Mouse (Mus musculus) c-Kit-positive CD71-positive TER-119-positive erythroid progenitor cells, embryonic 14.5 days (primary cell): Measurements from ENCODE around the gene Wdhd1.
A peak's percentile ranks its signal among the peaks of the same experiment; 100 is the strongest.

Source experiments
- DNase-seq: peaks from one replicate; pipeline ENCODE4 v3.0.0-alpha.2; 2013; ENCODE audit warnings: low spot score

The Wdhd1 gene

DNA sequence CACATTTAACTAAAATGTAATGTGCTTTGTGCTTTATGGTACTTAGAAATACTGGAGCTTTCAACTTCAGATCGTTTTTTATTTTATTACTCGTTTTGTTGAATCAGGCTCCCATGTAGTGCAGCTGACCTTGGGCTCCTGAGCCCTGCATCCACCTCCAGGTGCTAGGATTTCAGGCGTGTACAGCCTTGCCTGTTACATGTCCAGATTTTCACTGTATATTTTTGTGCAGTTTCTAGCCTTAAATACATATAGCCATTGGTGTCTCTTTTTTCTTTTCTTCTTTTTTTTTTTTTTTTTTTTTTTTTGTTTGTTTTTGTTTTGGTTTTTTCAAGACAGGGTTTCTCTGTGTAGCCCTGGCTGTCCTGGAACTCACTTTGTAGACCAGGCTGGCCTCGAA, 4.9 kb upstream of the Wdhd1 start:
- no peak for DNase-seq

DNA sequence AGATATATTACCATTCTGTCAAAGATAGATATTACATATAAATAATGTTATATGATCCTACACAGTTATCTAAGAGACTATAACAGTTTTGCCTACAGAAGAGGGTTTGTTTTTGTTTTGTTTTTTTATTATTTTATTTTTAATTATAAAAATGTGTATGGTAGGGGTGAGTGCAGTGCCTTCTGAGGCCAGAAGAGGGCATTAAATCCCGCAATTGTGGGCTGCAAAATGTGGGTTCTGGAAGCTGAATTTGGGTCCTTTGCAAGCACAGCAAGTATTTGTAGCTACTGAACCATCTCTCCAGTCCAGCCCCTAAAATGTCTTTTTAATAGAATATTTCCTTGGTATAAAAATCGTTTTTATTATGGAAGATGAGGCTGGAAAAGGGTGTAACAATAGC, 2.4 kb upstream of the Wdhd1 start:
- no peak for DNase-seq

DNA sequence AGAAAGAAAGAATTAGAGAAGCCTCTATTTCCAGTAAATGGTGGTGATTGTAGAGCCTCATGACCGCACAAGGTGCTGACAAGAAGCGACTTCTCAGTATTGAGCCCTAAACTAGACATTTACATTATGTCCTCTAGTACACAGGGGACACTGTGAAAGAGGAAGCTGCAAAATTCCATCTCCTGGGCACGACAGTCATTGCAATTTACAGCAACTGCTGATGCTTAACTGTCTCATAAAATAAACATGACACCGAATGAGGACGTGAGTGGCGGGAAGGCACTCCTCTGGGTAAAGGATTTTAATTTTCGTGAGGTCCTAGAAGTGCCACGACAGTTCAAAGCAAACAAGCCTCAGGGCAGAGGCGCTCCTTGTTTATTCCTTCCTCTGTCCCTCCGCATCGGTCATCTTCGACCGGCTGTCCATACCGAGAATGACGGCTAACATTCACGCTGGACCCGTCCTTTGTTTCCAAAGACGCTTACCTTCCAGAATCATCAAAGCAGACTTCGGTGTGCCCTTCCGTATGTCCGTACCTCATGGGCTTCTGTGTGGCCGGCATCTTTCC, 537 bp downstream of the Wdhd1 start:
- peak; percentile 48 for DNase-seq

DNA sequence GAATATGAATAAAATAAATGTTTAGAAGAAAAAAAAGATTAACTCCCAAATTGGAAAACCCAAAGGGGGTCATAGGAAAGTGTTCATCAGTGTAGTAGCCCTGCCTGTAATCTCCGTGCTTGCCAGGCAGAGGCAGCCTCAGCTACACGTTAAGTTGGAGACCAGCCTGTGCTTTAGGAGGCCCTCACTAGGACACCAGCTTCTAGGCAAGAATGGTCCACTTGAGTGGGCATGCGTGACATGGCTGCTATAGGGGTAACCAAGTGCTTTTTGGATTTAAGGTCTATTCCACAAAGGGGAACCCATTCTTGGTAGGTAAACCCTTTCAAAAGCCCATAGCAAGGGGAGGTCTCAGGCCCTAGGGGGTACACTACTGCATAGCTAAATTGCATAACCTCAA, 1.2 kb downstream of the Wdhd1 start:
- no peak for DNase-seq

DNA sequence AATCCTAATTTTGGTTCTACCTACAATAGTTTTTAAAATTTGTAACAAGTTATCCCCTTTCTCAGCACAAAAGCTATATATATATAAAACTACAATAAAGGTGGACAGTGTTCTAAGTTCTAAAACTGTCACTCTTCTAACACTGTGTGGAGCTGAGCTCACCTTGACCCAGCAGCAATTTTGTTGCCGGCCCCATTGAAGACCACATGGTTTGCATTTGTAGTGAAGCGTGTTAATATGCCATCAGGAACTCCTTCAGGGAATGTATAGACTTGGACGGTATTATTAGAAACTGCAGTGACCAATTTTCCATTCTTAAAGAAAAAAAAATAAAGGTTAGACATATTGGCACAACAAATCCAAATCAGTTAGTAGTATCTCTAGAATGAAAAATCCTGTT, 2.9 kb downstream of the Wdhd1 start:
- DNase-seq: no peak

DNA sequence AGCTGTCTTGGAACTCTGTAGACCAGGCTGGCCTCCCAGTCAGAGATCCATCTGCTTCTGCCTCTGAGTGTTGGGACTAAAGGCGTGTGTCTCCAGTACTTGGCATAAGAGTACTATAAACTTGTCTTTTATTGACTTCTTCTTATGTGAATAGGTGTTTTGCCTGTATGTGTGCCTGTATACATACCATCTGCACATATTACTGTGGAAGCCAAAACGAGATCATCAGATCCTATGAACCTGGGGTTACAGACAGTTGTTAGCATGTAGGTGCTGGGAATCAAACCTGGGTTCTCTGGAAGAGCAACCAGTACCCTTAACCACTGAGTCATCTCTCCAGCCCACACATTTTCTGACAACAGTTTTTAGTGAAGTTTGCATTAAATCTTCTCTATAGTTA, 7.0 kb downstream of the Wdhd1 start:
- no peak for DNase-seq

DNA sequence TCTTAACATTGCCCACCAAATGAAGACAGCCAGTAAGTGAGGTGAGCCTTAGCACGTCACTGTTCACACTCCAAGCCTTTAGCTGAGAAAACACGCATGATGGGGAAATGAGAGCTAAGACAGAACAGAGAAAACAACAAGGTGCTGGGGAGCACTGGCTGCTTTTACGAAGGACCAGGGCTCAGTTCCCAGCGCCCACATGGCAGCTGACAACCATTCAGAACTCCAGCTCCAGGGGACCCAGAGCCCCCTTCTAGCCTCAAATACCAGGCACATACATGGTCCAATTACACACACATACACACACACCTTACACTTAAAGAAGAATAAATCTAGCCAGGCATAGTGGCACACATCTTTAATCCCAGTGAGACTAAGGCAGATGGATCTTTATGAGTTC, 7.6 kb downstream of the Wdhd1 start:
- no peak for DNase-seq

DNA sequence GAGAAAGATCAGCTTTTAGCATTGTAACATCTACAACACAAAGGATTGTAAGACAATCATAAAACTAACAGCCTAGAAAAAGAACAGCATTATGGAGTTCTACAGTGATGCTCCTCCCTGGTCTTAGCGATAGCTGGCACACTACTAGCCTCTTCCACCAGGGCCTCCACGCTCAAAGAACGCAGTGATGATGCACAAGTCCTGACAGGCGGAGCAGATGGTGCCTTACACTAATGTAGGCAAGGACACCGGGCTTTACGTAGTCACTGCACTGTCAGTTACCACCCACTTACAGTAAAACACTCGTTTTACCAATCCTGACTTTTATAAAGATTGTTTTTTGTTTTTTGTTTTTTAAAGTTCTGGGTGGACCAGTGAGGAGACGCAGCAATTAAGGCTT, 10.8 kb downstream of the Wdhd1 start:
- no peak for DNase-seq

DNA sequence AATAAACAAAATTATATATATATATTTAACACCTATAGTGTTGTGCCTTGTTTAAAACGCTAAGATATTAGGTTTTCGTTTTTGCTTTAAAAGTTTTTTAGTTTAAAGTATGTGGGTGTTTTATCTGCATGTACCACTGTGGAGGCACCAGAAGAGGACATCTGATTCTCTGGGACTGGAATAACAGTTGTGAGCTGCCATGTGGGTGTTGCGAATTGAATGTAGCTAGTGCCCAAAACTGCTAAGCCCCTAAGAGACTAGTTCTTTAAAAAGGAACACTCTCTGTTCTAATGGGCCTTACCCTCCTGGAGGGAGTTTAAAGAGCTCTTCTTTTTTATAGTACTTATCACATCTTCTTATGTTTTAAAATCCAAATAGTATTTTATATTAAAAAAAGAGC, 11.8 kb downstream of the Wdhd1 start:
- DNase-seq: no peak

DNA sequence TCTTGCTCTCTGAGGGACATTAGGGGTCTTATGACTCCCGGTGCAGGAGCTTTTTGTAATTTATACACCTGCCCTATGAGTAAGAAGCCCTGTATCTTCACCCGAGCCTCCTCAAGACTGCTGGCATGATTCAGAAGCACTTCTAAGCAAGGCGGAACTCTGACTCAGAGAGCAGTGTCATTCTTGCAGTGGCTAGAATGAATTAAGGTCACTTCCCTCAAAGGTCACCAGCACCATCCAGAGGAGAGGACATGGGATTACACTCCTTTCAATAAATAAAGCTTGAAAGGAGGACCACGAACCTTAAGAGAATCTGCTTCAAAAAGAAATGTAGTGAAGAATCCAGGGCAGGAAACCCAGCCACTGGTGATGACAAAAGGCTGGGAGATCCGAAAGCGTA, 26.8 kb downstream of the Wdhd1 start:
- no peak for DNase-seq

DNA sequence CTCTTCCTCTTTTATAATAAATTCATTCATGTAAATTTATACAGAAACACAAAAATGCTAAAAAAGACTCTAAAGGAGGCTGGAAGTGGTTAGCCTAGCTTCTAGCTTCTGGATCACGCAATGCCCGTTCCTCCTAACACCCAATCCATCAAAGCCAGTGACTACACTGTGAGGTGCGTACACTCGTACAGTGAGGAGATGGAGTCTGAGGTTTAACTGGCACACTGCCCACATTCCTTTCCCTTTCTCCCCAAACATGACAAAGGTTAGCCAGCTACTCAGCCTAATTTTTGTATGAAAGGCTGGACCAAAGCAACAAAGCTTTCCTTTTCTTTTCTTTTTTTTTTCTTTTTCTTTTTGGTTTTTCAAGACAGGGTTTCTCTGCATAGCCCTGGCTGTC, 33.9 kb downstream of the Wdhd1 start:
- DNase-seq: no peak

DNA sequence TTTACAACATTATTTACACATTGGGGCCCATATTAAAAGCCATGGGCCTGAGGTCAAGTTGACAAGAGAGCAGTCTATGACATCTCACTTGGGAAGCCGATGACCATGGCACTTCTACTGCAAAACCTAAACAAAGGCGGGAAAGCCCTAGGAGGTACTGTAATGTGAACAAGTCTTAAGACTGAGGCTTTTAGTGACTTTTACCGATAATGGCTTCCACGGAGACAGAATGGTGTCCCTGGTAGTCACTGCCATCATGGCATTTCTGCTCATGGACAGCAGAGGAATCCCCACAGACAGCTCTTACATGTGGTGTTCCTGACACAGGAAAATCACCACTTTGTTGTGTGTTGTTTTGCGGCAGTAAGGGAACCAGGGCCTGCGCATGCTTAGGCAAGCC, 35.6 kb downstream of the Wdhd1 start:
- no peak for DNase-seq

DNA sequence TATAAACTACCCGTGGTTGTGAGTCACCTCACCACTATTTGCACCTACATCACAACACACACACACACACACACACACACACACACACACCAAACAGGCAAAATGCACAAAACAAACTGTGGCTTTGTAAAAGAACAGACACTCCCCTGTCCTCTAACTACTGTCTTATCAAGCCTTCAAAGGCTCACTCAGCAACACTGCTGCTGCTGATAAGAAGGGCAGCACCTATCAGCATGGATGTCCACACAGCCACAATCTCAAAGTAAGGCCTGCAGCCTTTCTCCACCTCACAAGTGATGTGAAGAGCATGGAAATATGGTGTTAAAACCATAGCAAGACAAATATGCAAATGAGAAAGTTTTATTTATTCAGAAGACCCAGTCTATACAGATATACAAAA, 36.1 kb downstream of the Wdhd1 start:
- DNase-seq: peak; percentile 86

DNA sequence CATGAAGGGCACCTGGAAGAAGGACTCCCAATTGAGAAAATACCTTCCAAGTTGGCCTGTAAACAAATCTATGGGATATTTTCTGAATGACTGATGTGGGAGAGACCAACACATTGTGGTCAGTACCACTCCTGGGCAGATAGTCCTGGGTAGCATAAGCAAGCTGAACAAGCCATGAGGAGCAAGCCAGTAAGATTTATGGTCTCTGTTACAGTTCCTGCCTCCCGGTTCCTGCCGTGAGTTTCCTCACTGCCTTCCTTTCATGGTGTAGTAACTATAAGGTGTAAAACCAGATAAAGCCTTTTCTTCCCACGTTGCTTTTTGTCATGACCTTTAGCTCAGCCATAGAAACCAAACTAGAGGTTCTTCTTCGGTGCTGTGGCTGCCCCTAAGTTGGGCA, 39.4 kb downstream of the Wdhd1 start:
- no peak for DNase-seq

DNA sequence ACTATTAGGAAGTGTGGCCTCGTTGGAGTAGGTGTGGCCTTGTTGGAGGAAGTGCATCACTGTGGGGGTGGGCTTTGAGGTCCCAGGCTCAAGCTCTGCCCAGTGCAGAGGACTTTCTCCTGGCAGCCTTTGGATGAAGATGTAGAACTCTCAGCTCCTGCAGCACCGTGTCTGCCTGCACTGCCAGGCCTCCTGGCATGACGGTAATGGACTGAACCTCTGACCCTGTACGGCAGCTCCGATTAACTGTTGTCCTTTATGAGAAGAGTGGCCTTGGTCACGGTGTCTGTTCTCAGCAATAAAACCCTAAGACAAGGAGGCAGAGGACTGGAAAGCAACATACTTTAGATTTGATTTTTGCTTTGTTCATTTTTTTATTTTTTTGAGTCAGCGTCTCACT, 40.2 kb downstream of the Wdhd1 start:
- no peak for DNase-seq

DNA sequence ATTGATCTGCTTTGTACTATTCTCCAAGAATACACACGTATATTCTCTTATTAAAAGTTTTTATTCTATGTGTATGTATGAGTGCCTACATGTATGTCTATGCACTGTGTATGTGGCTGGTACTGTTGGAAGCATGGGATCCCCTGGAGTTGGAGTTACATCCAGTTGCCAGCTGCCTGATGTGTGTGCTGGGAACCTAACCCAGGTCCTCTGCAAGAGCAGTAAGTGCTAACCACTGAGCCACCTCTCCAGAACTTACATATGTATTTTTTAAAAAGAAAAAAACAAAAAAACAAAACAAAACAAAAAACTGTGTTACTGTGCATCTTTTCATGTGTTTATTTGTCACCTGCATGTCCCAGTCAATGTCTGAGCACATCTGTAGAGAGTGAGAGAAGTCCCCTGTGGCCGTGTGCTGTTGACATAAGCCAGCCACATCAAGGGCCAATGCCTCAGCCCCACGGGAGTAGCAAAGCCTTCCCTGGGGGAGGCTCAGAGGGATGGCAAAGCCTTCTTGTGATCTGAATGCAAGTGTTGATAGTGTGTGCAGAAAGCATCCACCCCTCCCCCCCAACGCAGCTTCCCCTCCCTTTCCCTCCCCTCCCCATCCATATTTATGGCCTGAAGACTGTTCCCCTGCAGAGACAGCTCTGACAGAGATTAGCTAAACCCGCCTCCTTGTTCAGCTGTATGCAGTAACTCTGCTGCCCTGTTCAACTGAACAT, 42.0 kb downstream of the Wdhd1 start:
- no peak for DNase-seq

DNA sequence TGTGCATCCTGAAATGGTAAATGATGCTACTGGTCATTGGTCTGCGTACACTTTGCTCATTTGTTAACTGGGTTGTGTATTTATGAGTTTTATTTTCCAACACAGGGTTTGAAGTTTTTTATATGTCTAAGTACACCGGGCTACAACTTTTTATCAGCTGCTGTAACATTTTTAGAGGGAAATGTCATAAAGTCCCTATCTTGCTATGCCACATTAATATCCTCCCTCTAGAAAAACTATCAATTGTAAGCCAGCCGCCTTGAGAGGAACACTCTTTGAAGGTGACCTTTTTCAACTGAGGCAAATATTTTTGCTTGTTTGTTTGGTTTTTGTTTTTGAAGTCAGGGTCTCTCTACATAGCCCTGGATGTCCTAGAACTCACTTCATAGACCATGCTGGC, 42.6 kb downstream of the Wdhd1 start:
- peak; percentile 52 for DNase-seq

DNA sequence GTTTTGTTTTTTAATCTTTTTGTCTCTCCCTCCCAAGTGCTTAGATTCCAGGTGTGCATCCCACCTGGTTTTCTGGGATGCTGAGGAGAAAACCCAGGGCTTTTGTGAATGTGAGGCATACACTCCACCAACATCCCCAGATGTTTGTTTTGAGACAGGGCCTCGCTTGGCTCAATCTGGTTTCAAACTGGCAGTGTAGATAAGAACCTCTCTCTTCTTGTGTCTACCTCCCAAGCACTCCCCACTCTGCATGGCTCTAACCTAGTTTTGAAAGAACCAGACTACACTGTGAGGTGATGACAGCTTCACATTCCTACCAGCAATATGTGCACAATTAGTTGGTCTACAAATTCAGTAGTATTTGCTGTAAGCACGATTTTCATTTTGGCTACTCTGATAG, 43.1 kb downstream of the Wdhd1 start:
- DNase-seq: peak; percentile 66

DNA sequence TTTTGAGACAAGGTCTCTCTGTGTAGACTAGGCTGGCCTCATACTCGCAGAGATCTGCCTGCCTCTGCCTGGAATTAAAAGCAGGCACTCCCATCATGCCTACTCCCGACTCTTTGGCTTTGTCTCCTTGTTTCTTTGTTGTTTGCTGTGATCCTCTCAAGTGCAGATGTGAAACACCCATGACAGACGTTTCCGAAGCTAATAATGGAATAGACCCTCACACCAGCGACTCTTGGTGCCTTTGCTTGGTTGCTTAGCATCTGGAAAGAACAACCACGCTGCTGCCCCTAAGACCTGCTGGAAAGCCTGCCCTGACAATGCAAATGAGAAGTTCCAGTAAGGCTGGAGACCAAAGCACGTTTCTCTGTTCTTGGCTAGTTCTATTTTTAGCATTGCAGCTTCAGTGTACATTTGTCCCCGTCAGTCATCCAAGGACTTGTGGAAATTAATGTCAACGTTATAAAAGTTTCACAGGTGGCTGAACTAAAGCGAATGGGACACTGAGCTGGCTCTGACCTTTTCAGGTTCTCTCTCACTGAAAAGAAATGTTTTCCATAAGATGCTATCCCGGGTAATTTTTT, 46.8 kb downstream of the Wdhd1 start:
- no peak for DNase-seq

DNA sequence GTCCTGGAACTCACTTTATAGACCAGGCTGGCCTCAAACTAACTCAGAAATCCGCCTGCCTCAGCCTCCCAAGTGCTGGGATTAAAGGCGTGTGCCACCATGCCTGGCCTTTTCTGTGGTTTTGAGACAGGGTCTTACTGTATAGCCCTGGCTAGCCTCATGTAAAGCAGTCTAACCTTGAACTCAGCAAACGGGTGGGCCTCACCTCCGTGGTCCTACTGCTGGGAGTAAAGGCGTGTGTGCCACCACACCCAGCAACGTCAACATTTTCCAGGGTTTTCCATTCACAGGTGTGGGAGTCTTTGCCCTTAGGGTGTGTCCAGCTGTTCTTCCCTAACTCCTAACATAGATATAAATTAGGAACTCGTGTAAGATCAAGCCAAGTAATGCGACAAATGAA, 50.7 kb downstream of the Wdhd1 start:
- DNase-seq: no peak

DNA sequence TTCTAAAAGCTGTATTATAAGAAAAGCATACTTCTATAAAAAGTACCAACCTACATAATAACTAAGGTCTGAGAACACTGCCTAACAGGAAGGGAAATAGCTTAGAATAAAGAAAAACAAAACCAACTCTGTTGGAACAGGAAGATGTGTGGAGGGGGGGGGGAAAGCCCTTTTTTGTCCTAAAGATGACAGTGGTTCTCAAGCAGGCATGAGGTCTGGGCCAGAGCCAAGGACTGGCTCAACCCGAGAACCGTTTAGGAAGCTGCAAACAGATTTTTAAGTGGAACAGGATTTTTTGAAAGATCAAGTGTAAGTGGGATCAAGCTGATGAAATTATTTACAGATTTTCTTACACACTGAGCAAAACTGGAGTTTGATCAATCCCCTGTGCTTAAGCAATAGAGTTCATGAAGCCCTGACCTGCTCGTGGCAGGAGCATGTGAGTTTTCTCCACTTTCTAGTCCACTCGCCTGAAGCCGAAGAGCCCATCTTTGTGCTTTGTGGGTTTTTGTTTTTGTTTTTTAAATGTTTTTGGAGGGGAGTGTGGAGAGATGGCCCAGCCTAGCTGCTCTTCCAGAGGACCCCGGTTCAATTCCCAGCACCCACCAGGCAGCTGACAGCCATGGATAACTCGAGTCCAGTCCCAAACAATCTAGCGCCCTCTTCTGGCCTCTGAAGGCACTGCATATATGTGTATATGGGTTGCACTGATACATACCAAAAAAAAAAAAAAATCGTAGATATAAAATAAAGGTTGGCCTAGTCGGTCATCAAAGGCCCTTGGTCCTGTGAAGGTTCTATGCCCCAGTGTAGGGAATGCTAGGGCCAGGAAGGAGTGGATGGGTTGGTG, 52.0 kb downstream of the Wdhd1 start:
- no peak for DNase-seq

DNA sequence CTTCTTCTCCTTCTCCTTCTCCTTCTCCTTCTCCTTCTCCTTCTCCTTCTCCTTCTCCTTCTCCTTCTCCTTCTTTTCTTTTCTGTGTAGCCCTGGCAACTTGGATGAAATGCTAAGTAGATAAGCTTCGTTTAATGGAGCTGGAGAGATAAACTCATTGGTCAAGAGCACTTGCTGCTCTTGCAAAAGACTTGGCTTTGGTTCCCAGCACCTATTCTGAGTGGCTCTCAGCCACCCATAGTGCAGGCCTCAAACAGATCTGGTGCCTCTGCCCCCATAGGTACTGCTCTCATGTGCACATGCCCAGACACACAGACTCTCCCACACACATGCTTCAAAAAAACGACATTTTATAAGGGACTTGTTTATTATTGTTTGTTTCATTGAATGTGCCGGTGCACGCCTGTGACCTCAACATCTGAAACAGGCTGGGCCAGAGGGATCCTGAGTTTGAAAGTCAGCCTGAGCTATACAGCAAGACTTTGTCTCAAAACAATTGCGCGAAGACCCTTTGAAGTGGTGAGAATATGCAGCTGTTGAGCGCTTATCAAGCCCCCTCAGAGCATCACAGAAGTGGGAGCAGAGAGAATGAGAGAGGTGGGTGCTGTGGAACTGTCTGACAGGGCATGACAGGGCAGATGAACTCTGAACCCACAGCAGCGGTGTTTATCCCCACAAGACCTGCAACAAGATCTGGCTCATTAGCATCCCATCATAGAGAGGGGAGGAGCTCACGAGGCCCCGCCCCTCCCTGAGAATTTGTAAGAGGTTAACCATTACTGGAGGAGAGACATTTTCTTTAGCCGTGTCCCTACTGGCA, 53.8 kb downstream of the Wdhd1 start:
- no peak for DNase-seq
